Mouse (Mus musculus) bone marrow macrophage, adult 2 months (primary cell): ENCODE measurements around the gene Olfr157.

Source experiments
- CTCF ChIP-seq: IDR thresholded peaks from 2 replicates; pipeline ENCODE4 v1.5.1; 2012; ENCODE audit warnings: low read depth, mild to moderate bottlenecking, low read length, moderate library complexity
- POLR2A ChIP-seq: IDR thresholded peaks from 2 replicates; pipeline ENCODE4 v1.6.1; 2012; ENCODE audit warnings: mild to moderate bottlenecking, low read depth, low read length, borderline replicate concordance

DNA sequence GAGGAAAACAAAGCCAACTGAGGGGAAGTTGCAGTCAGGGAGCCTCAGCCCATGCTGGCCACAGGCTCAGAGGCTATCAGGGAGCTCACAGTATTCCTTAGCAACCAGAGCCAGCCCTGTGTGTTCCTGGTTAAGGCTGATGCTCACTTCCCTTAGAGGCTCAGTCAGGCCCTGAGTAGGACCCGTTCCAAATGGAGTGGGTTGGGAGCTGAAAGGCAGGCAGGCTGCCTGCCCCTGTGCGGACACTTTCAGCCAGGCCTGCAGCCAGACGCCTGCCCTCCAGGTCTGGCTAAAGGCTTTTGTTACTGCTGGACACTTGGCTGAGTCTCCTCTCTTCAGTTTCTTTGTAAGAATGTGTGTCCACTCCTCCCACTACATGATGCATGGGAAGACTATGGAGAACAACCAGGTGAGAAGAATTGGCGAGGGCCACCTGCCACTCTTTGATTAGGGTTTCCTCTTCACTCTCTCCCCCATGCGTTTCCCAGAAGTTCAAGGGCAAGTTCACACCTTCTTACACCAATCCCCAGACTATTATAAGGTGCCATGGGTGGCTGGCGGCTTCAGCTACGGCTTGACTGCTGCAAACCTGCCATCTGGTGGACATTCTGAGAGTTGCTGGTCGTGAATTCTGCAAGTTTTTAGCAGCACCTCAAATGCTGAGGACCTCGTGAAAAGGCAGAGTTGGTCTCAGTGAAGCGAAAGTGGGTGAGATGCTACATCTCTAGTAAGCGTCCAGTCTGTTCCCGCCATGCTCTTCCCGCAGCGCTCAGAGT is 20.9 kb upstream of the Olfr157 start:
- peak; percentile 69 for TF ChIP-seq CTCF
- TF ChIP-seq POLR2A = no peak
